Mouse (Mus musculus) spleen, postnatal 4 days (tissue): ENCODE data around the gene Far2.
"Not testable (repeated sequence)": the region's sequence is repeated elsewhere in the genome, so short reads cannot be mapped to it uniquely, and the experiment has no call there.

Experiments used
- DNase-seq, 2 experiments: peaks; one replicate each; pipeline ENCODE4 v3.0.0; 2022; ENCODE audit warnings: low spot score in 2 of 2

Far2 gene

GRCm38 (mm10) chr6:148116907-148117306 lies 69.8 kb downstream of the Far2 start:
- DNase-seq = peak in 1 of 2 experiments; percentile 31

- peak in 1 of 2 experiments; percentile 21 for DNase-seq
These were observed 70.6 kb downstream of the Far2 start for GRCm38 (mm10) chr6:148117696-148118095.

GRCm38 (mm10) chr6:148120703-148121102 lies 73.6 kb downstream of the Far2 start:
- DNase-seq = no peak

GRCm38 (mm10) chr6:148126851-148127250 lies 79.8 kb downstream of the Far2 start:
- DNase-seq = not testable (repeated sequence)

GRCm38 (mm10) chr6:148132314-148132713 lies 85.3 kb downstream of the Far2 start:
- DNase-seq = no peak

- DNase-seq = no peak
These were observed 86.5 kb downstream of the Far2 start for GRCm38 (mm10) chr6:148133536-148133935.

- DNase-seq = peak; percentile 56 to 78
These were observed 88.8 kb downstream of the Far2 start for GRCm38 (mm10) chr6:148135769-148136382.

GRCm38 (mm10) chr6:148139288-148139995 lies 92.4 kb downstream of the Far2 start:
- DNase-seq = no peak

GRCm38 (mm10) chr6:148141874-148142273 lies 94.8 kb downstream of the Far2 start:
- no peak for DNase-seq

- DNase-seq = no peak
These were observed 95.4 kb downstream of the Far2 start for GRCm38 (mm10) chr6:148142421-148142820.

- not testable (repeated sequence) for DNase-seq
These were observed 105.2 kb downstream of the Far2 start for GRCm38 (mm10) chr6:148152305-148152704.

- DNase-seq = no peak
These were observed 125.8 kb downstream of the Far2 start for GRCm38 (mm10) chr6:148172904-148173303.

- DNase-seq = no peak
These were observed 138.6 kb downstream of the Far2 start for GRCm38 (mm10) chr6:148185694-148186093.

- DNase-seq = no peak
These were observed 147.1 kb downstream of the Far2 start for GRCm38 (mm10) chr6:148193972-148194701.

GRCm38 (mm10) chr6:148199177-148199576 lies 152.1 kb downstream of the Far2 start:
- no peak for DNase-seq

GRCm38 (mm10) chr6:148199729-148200128 lies 152.7 kb downstream of the Far2 start:
- DNase-seq = no peak

GRCm38 (mm10) chr6:148205134-148205533 lies 158.1 kb downstream of the Far2 start:
- DNase-seq = no peak

GRCm38 (mm10) chr6:148207522-148207921 lies 160.5 kb downstream of the Far2 start:
- DNase-seq = no peak

GRCm38 (mm10) chr6:148211391-148211876 lies 164.4 kb downstream of the Far2 start:
- DNase-seq = no peak

- peak; percentile 96 for DNase-seq
These were observed 165.0 kb downstream of the Far2 start, which contains the start of gene Ergic2 for GRCm38 (mm10) chr6:148211897-148212680. Ergic2 (minus strand) TSS chr6:148212374.

- peak; percentile 49 to 66 for DNase-seq
These were observed 167.7 kb downstream of the Far2 start for GRCm38 (mm10) chr6:148214765-148215164.

GRCm38 (mm10) chr6:148216752-148217151 lies 169.7 kb downstream of the Far2 start:
- no peak for DNase-seq
